Mouse (Mus musculus) embryonic facial prominence, embryonic 11.5 days (tissue): Measurements from ENCODE around the gene 1700067K01Rik. TPM values are rescaled to one million over a fixed set of nuclear protein-coding genes. Genes with fewer than 3 reads are reported as not detected.
A peak's percentile ranks its signal among the peaks of the same experiment; 100 is the strongest.

Experiments used
- ATAC-seq: fragments of 200-750 bp; cut with Nextera tagmentation; replicated peaks from 2 replicates; pipeline ENCODE4 v1.8.0; 2017; ENCODE audit warnings: low read depth; ENCODE audit not compliant: insufficient number of reproducible peaks, low FRiP score, low TSS enrichment
- DNase-seq: peaks from one replicate; pipeline ENCODE4 v3.0.0-alpha.2; 2015; ENCODE audit warnings: low spot score
- H3K27ac ChIP-seq: fragments of 300-500 bp; sonication (generic); replicated peaks from 2 replicates; pipeline ENCODE4 v1.5.1; 2014; ENCODE audit warnings: mild to moderate bottlenecking, low read depth, low read length, control low read depth
- H3K27me3 ChIP-seq: fragments of 300-500 bp; sonication (generic); 2 replicates; pipeline ENCODE4 v1.6.1; 2014; ENCODE audit warnings: mild to moderate bottlenecking, low read length, moderate library complexity, mixed read lengths; ENCODE audit not compliant: control insufficient read depth, insufficient read depth
- H3K36me3 ChIP-seq: fragments of 300-500 bp; sonication (generic); replicated peaks from 2 replicates; pipeline ENCODE4 v1.6.1; 2014; ENCODE audit warnings: low read depth, mild to moderate bottlenecking, low read length, moderate library complexity, mixed read lengths; ENCODE audit not compliant: control insufficient read depth, insufficient read depth
- H3K4me1 ChIP-seq: fragments of 300-500 bp; sonication (generic); 2 replicates; pipeline ENCODE4 v1.6.1; 2014; ENCODE audit warnings: low read length, mixed read lengths; ENCODE audit not compliant: control insufficient read depth, insufficient read depth
- H3K4me2 ChIP-seq: fragments of 300-500 bp; sonication (generic); 2 replicates; pipeline ENCODE4 v1.6.1; 2014; ENCODE audit warnings: low read depth, mild to moderate bottlenecking, control low read depth, low read length, moderate library complexity
- H3K4me3 ChIP-seq: fragments of 300-500 bp; sonication (generic); 2 replicates; pipeline ENCODE4 v1.5.1; 2014; ENCODE audit warnings: low read depth, low read length, control low read depth
- H3K9ac ChIP-seq: fragments of 300-500 bp; sonication (generic); replicated peaks from 2 replicates; pipeline ENCODE4 v1.6.1; 2014; ENCODE audit warnings: mild to moderate bottlenecking, control low read depth, low read length
- H3K9me3 ChIP-seq: fragments of 300-500 bp; sonication (generic); replicated peaks from 2 replicates; pipeline ENCODE4 v1.6.1; 2016; ENCODE audit warnings: mild to moderate bottlenecking, low read length, inconsistent platforms, mixed read lengths; ENCODE audit not compliant: control insufficient read depth
- WGBS: fragments of 180-500 bp; shearing (Covaris S2); extraction: QIAGEN DNeasy Blood & Tissue Kit; methylation state at CpG from one replicate; pipeline ENCODE4 v1.1.7; 2014; 5-methylcytosine and 5-hydroxymethylcytosine counted together
- polyA plus RNA-seq: library from polyadenylated mRNA; unstranded; fragments of >200 nt; fragmentation: Nextera tagmentation; extraction: Ambion mirVana; gene quantifications from 2 replicates; pipeline ENCODE4 v1.2.1, GENCODE M21; 2014

The 1700067K01Rik gene
- polyA plus RNA-seq, 1 experiment from 2014 or later = 0.29 TPM

DNA sequence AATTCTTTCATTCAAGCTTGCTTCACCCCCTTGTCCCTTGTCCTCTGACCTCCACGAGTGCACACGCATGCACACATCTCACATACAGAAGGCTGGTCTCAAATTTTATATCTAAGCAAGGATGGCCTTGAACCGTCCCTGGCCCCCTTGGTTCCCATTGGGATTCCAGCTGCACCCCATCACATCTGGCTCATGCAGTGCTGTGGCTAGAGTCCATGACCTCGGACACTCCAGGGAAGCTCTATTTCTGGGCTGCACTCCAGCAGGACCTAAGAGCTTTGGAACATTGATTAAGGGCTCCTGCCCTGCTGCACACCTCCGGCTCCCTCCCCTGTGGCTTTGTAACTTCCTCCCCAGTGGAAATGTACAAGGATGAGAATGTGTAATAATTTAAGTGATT, 36.7 kb downstream of the 1700067K01Rik start:
- H3K4me2 ChIP-seq = no peak overlapping the region
- H3K4me3 ChIP-seq = no peak overlapping the region
- no peak overlapping the region for H3K27ac ChIP-seq
- no peak overlapping the region for H3K9ac ChIP-seq
- no peak for ATAC-seq
- H3K9me3 ChIP-seq = no peaks in the 10 kb centered on the region
- H3K4me1 ChIP-seq = no peaks in the 10 kb centered on the region
- no peaks in the 10 kb centered on the region for H3K36me3 ChIP-seq
- no peak for DNase-seq
- peaks cover 20% of the 10 kb centered on the region for H3K27me3 ChIP-seq
- 77% methylated on average over 5 of the region's 5 CpGs for WGBS

GRCm38 (mm10) chr8:84039050-84039449, 37.7 kb downstream of the 1700067K01Rik start:
- Histone ChIP-seq H3K9ac (no peak overlapping the region), H3K9me3 (no peaks in the 10 kb centered on the region), H3K4me1 (no peaks in the 10 kb centered on the region), H3K27me3 (peaks cover 30% of the 10 kb centered on the region), H3K4me2 (no peak overlapping the region), H3K4me3 (no peak overlapping the region), H3K36me3 (no peaks in the 10 kb centered on the region), H3K27ac (no peak overlapping the region)
- ATAC-seq (0 out of 2 replicates have a peak, but pooled peaks have one; percentile 27), DNase-seq (peak; percentile 93)
- 10% methylated on average over 5 of the region's 5 CpGs for WGBS

GRCm38 (mm10) chr8:84042066-84042947, 41.0 kb downstream of the 1700067K01Rik start, which contains the start of gene Il27ra:
Gene Il27ra, minus strand, starts transcription at chr8:84042589.
- Histone ChIP-seq H3K36me3 (no peaks in the 10 kb centered on the region), H3K27ac (no peak within 1 kb of the TSS), H3K9ac (peak within 1 kb of the TSS; percentile 48), H3K27me3 (peaks cover 42% of the 10 kb centered on the region), H3K4me2 (peak within 1 kb of the TSS; percentile 49), H3K4me1 (peaks cover 3% of the 10 kb centered on the region; the same call in 1 of the 2 replicates), H3K9me3 (no peaks in the 10 kb centered on the region), H3K4me3 (peak within 1 kb of the TSS; percentile 29)
- ATAC-seq (no peak), DNase-seq (peak; percentile 73)
- WGBS = 4% methylated on average over 40 of the region's 40 CpGs

GRCm38 (mm10) chr8:84042948-84043342, 41.6 kb downstream of the 1700067K01Rik start:
- Histone ChIP-seq H3K27ac (no peak overlapping the region), H3K4me3 (no peak overlapping the region), H3K36me3 (no peaks in the 10 kb centered on the region), H3K4me1 (peaks cover 3% of the 10 kb centered on the region; the same call in 1 of the 2 replicates), H3K4me2 (no peak overlapping the region), H3K9ac (no peak overlapping the region), H3K27me3 (peaks cover 42% of the 10 kb centered on the region), H3K9me3 (no peaks in the 10 kb centered on the region)
- WGBS = 24% methylated on average over 12 of the region's 12 CpGs
- DNase-seq = no peak
- no peak for ATAC-seq

- H3K36me3 ChIP-seq = no peaks in the 10 kb centered on the region
- no peak overlapping the region for H3K9ac ChIP-seq
- no peak overlapping the region for H3K4me2 ChIP-seq
- 3% methylated on average over 7 of the region's 7 CpGs for WGBS
- peaks cover 42% of the 10 kb centered on the region for H3K27me3 ChIP-seq
- no peak for ATAC-seq
- H3K27ac ChIP-seq = no peak overlapping the region
- peaks cover 3% of the 10 kb centered on the region; the same call in 1 of the 2 replicates for H3K4me1 ChIP-seq
- H3K4me3 ChIP-seq = no peak overlapping the region
- no peak for DNase-seq
- no peaks in the 10 kb centered on the region for H3K9me3 ChIP-seq
Observed at GRCm38 (mm10) chr8:84044103-84044502, 42.8 kb downstream of the 1700067K01Rik start.

- H3K4me1 ChIP-seq = peaks cover 3% of the 10 kb centered on the region; the same call in 1 of the 2 replicates
- H3K4me3 ChIP-seq = no peak within 1 kb of the TSS
- H3K9ac ChIP-seq = no peak within 1 kb of the TSS
- H3K36me3 ChIP-seq = no peaks in the 10 kb centered on the region
- H3K27me3 ChIP-seq = peaks cover 42% of the 10 kb centered on the region
- no peak within 1 kb of the TSS for H3K27ac ChIP-seq
- DNase-seq (no peak), ATAC-seq (no peak)
- H3K9me3 ChIP-seq = no peaks in the 10 kb centered on the region
- H3K4me2 ChIP-seq = peak within 1 kb of the TSS; percentile 13; the same call in 1 of the 2 replicates
- WGBS = 5% methylated on average over 9 of the region's 9 CpGs
Observed at GRCm38 (mm10) chr8:84044900-84045299, 43.6 kb downstream of the 1700067K01Rik start, which contains the start of gene Rln3. Gene Rln3, minus strand, starts transcription at chr8:84045000.

GRCm38 (mm10) chr8:84046505-84046904, 45.2 kb downstream of the 1700067K01Rik start:
- Histone ChIP-seq H3K4me2 (no peak overlapping the region), H3K36me3 (no peaks in the 10 kb centered on the region), H3K4me3 (no peak overlapping the region), H3K9ac (no peak overlapping the region), H3K4me1 (peaks cover 3% of the 10 kb centered on the region; the same call in 1 of the 2 replicates), H3K27me3 (peaks cover 36% of the 10 kb centered on the region), H3K9me3 (no peaks in the 10 kb centered on the region), H3K27ac (no peak overlapping the region)
- 80% methylated on average over 3 of the region's 3 CpGs for WGBS
- ATAC-seq (no peak), DNase-seq (no peak)

- Histone ChIP-seq H3K4me2 (no peak overlapping the region), H3K4me3 (no peak overlapping the region), H3K9ac (no peak overlapping the region), H3K36me3 (no peaks in the 10 kb centered on the region), H3K27ac (no peak overlapping the region), H3K9me3 (no peaks in the 10 kb centered on the region), H3K27me3 (peaks cover 21% of the 10 kb centered on the region), H3K4me1 (peaks cover 3% of the 10 kb centered on the region; the same call in 1 of the 2 replicates)
- WGBS = 78% methylated on average over 5 of the region's 5 CpGs
- ATAC-seq (no peak), DNase-seq (no peak)
Observed at GRCm38 (mm10) chr8:84048171-84048570, 46.9 kb downstream of the 1700067K01Rik start.
